Mouse (Mus musculus): ENCODE measurements at regions not wholly inside any gene's neighbourhood (a gene's known extent, or its start where the extent isn't known, plus 50 kb on each side); places are given as distances from the start of the nearest gene placed in this dataset.

DNA sequence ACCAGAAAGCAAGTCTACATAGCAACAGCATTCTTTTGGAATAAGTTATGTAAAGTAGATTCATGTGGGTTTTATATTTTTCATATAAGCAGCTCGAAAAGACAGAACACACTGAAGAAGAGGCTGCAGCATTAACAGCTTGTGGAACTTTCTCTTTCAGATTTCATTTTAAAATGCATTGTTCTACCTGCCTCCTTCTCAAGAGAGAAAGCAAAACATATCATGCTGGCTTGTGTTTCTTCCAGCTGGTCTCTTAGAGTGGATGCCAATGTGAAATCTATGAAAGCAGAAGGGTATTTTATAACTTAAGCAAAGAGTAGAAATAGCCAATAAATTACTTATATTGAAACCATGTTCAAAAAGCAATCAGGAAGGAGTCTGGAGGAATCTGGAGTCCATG lies 74.2 kb upstream of the Sstr4 start:
- TF ChIP-seq CTCF (IDR thresholded peaks at IDR 0.05; ENCODE audit: extremely low read depth, insufficient read length, insufficient replicate concordance, low read depth, low read length) (no peak), POLR2A (IDR thresholded peaks at IDR 0.05; ENCODE audit: low read depth, low read length) (no peak)
